Mouse (Mus musculus) neural tube, embryonic 11.5 days (tissue): ENCODE measurements at regions not wholly inside any gene's neighbourhood (a gene's known extent, or its start where the extent isn't known, plus 50 kb on each side); places are given as distances from the start of the nearest gene placed in this dataset.

Experiments
- ATAC-seq: fragments of 200-750 bp; cut with Nextera tagmentation; 2 replicates; pipeline ENCODE4 v1.8.0; 2017; ENCODE audit warnings: moderate number of reproducible peaks, mild to moderate bottlenecking, moderate TSS enrichment, moderate library complexity; ENCODE audit not compliant: insufficient read depth, low FRiP score, low TSS enrichment
- DNase-seq: peaks from one replicate; pipeline ENCODE4 v3.0.0-alpha.2; 2015; ENCODE audit warnings: low spot score
- H3K27ac ChIP-seq: fragments of 300-500 bp; sonication (generic); 2 replicates; pipeline ENCODE4 v1.5.1; 2014; ENCODE audit warnings: low read depth, mild to moderate bottlenecking, low read length
- H3K27me3 ChIP-seq: fragments of 300-500 bp; sonication (generic); 2 replicates; pipeline ENCODE4 v1.6.1; 2014; ENCODE audit warnings: mild to moderate bottlenecking, low read length, mixed read lengths; ENCODE audit not compliant: control insufficient read depth, insufficient read depth
- H3K36me3 ChIP-seq: fragments of 300-500 bp; sonication (generic); 2 replicates; pipeline ENCODE4 v1.6.1; 2014; ENCODE audit warnings: mild to moderate bottlenecking, low read length, moderate library complexity, mixed read lengths; ENCODE audit not compliant: control insufficient read depth, insufficient read depth
- H3K4me1 ChIP-seq: fragments of 300-500 bp; sonication (generic); 2 replicates; pipeline ENCODE4 v1.6.1; 2014; ENCODE audit warnings: low read length, mixed read lengths; ENCODE audit not compliant: control insufficient read depth, insufficient read depth
- H3K4me2 ChIP-seq: fragments of 300-500 bp; sonication (generic); 2 replicates; pipeline ENCODE4 v1.6.1; 2014; ENCODE audit warnings: low read depth, mild to moderate bottlenecking, moderate library complexity
- H3K4me3 ChIP-seq: fragments of 300-500 bp; sonication (generic); 2 replicates; pipeline ENCODE4 v1.5.1; 2014; ENCODE audit warnings: low read depth, low read length
- H3K9ac ChIP-seq: fragments of 300-500 bp; sonication (generic); 2 replicates; pipeline ENCODE4 v1.6.1; 2014; ENCODE audit warnings: mild to moderate bottlenecking, low read length
- H3K9me3 ChIP-seq: fragments of 300-500 bp; sonication (generic); 2 replicates; pipeline ENCODE4 v1.6.1; 2016; ENCODE audit warnings: low read length; ENCODE audit not compliant: control insufficient read depth
- WGBS: fragments of 180-500 bp; shearing (Covaris S2); extraction: QIAGEN DNeasy Blood & Tissue Kit; methylation state at CpG from one replicate; pipeline ENCODE4 v1.1.7; 2014; 5-methylcytosine and 5-hydroxymethylcytosine counted together

DNA sequence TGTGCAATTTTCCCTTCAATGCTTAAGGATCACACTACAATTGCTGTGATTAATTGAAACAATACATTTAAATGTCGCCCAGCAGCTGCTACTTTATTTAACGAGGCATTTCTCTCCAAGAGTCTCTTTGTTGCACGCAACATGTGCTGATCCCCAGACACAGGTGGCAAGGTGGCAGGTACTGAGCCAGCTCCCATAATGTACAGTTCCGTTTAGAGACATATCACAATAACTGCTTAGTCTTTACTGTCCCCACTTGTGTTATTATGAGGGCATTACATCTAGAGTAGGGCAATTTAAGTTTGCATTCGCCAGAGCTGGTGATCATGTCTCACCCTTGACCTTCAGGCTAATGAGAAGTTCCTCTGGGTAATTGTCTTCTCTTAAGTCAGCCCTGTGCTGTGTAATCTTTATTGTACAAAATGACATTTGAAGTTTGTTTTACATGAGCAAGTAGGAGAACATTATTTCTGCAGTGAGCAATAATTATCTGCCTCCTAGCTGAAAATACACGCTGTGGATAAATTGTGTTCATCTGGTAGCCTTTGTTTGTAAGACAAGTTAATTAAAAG lies 1005.7 kb upstream of the Nudt12 start:
- no peaks in the 10 kb centered on the region for H3K4me1 ChIP-seq
- no peak overlapping the region for H3K9ac ChIP-seq
- no peaks in the 10 kb centered on the region for H3K36me3 ChIP-seq
- no peak overlapping the region for H3K27ac ChIP-seq
- no peaks in the 10 kb centered on the region for H3K27me3 ChIP-seq
- WGBS = 75% methylated on average over 6 of the region's 6 CpGs
- no peak for ATAC-seq
- no peak overlapping the region for H3K4me2 ChIP-seq
- DNase-seq = no peak
- H3K9me3 ChIP-seq = no peaks in the 10 kb centered on the region
- H3K4me3 ChIP-seq = no peak overlapping the region

DNA sequence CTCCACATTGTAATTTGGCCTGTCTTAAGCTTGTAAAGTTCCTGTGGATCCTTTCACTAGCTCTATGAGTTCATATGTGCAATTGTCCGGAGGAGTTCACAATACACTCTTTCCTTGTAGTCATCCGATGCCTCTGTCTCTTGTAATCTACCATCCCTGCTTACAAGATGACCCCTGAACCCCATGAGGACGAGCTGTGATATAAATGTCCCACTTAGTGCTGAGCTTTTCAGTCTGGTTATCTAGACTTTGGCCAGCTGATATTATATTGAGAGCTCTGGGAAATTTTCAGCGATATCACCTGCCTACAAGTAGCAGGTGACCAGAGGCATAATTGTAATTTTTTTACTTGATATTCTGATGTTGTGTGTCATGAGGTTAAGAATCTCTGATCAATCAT lies 984.8 kb upstream of the Nudt12 start:
- Histone ChIP-seq H3K9ac (no peak overlapping the region), H3K27ac (no peak overlapping the region), H3K4me1 (no peaks in the 10 kb centered on the region), H3K9me3 (no peaks in the 10 kb centered on the region), H3K4me3 (no peak overlapping the region), H3K36me3 (no peaks in the 10 kb centered on the region), H3K4me2 (no peak overlapping the region), H3K27me3 (no peaks in the 10 kb centered on the region)
- ATAC-seq (no peak), DNase-seq (no peak)
- WGBS = 84% methylated on average over 4 of the region's 4 CpGs

DNA sequence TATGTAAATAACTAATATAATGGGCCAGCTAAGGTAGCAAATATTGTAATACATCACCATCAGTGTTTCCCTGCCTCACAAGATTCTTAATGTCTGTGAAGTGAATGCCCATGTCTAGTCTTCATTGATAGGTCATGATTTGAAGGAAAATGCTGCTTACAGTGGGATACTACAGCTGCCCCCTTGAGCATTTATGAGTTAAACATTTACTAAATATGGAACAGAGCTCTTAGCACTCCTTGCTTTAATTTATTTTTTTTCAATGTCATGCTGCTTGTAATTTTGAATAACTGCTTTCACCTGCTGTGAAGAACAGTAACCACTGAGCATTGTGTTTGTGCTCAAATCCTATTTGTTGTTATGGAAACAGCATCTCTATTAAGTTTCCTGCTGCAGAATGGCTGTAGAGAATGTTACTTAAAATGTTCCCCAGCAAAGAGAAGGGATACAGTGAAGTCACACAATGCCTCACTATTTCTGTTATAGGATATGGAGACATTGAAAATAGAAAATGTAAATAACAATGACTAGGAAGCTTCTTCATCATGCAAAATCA lies 966.2 kb upstream of the Nudt12 start:
- no peak for DNase-seq
- Histone ChIP-seq H3K27me3 (no peaks in the 10 kb centered on the region), H3K9me3 (no peaks in the 10 kb centered on the region), H3K9ac (no peak overlapping the region), H3K27ac (no peak overlapping the region), H3K4me3 (no peak overlapping the region), H3K4me2 (no peak overlapping the region), H3K36me3 (no peaks in the 10 kb centered on the region), H3K4me1 (no peaks in the 10 kb centered on the region)
- no peak for ATAC-seq

DNA sequence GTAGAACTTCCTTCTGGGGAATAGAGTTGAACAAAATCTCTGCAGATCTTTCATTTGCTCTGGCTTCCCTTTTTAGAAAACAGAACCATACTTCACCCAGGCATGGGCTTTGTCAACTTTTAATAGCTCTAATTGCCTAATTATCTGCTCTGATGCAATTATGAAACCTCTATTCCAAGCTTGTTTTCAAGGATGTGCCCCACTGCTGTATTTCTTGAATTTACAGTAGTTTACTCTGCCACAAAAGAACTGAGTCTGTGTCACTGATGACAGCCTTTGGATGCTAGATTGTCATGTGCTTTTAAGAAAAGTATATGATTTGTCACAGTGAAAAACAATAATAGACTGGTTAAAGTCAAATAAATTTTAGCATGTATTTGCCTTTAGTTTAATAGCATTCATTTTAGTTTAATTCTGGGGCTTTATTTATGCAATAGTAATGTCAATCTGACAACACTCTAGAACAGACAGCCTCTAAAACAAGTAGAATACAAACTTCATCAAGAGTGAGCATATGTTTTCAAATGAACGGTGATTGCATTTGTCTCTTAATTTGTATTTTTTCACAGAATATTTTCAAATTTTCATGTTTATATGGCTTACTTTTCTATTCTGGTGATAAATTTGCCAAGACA lies 964.1 kb upstream of the Nudt12 start:
- Histone ChIP-seq H3K27ac (no peak overlapping the region), H3K9me3 (no peaks in the 10 kb centered on the region), H3K36me3 (no peaks in the 10 kb centered on the region), H3K9ac (no peak overlapping the region), H3K4me3 (no peak overlapping the region), H3K4me2 (no peak overlapping the region), H3K4me1 (no peaks in the 10 kb centered on the region), H3K27me3 (no peaks in the 10 kb centered on the region)
- 95% methylated on average over 1 of the region's 1 CpGs for WGBS
- no peak for DNase-seq
- no peak for ATAC-seq

DNA sequence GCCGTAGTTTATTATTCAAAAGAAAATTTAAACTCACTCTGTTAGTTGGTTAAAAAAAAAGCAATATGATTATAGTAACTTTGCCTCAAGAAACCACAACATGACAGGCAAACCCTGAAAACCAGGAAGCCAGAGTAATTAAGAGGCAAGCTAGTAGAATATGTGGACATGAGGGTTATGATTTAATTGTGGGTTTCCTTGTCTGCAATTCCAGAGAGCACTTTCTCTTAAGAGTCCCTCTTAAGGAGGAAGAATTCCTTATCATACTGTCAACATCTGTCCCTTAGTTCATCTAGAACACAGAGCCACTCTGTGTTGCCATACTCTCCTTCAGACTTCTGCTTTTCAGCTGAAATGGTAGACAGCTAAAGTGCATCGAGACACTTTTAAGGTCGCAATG lies 954.2 kb upstream of the Nudt12 start:
- Histone ChIP-seq H3K9ac (no peak overlapping the region), H3K4me2 (no peak overlapping the region), H3K4me3 (no peak overlapping the region), H3K9me3 (no peaks in the 10 kb centered on the region), H3K4me1 (no peaks in the 10 kb centered on the region), H3K36me3 (no peaks in the 10 kb centered on the region), H3K27ac (no peak overlapping the region), H3K27me3 (no peaks in the 10 kb centered on the region)
- 89% methylated on average over 3 of the region's 3 CpGs for WGBS
- ATAC-seq (no peak), DNase-seq (no peak)

DNA sequence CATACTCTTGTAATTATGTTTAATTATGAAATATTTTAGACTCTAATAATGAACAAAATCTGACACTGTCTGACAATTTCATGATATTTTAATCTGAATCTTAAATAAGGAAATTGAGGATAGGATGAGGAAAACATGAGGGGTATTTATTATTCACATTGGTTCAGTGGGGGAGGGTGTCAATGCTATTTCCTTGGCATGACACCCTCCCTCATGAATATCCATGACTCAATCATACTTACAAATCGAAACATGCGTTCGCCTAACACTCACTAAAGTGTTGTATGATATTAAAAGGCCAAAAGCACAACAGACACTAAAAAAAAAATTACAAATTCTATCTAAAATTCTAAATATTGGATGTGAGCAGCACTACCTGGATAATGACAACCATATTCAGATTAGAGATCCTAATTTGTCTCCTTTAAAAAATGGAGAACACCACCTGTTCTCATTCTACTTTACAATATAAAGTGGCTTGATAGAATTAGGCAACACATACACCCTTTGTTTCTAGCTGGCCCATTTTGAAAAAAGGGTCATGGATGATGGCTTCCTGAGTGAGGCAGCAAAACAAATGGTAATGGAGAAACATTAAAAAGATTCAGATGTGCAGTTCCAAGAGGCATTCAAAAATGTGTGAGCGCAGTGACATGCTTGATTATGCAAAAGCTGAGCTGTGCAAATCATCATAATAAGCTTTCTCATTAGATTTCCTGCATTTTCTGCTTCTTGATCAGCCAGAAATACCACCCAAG lies 942.3 kb upstream of the Nudt12 start:
- no peaks in the 10 kb centered on the region for H3K9me3 ChIP-seq
- ATAC-seq (no peak), DNase-seq (no peak)
- no peaks in the 10 kb centered on the region for H3K27me3 ChIP-seq
- H3K27ac ChIP-seq = no peak overlapping the region
- no peak overlapping the region for H3K9ac ChIP-seq
- no peaks in the 10 kb centered on the region for H3K4me1 ChIP-seq
- H3K4me2 ChIP-seq = no peak overlapping the region
- 88% methylated on average over 4 of the region's 4 CpGs for WGBS
- no peaks in the 10 kb centered on the region for H3K36me3 ChIP-seq
- H3K4me3 ChIP-seq = no peak overlapping the region

DNA sequence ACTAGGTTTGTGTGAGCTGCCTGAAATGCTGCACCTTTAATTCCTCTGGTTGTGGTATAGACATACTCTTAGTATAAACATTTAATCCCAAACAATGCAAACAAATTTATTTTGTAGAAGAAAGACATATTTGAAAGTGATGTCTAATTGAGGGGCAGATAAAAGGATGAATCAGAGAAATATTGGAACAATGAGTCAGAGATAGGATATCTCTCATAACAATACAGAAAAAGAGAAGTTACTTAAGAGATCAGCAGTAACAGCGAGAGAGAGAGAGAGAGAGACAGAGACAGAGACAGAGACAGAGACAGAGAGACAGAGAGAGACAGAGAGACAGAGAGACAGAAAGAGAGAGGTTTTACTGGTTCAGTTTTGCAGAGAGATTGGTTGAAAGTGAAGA lies 933.3 kb upstream of the Nudt12 start:
- Histone ChIP-seq H3K4me2 (no peak overlapping the region), H3K36me3 (no peaks in the 10 kb centered on the region), H3K9ac (no peak overlapping the region), H3K4me1 (no peaks in the 10 kb centered on the region), H3K9me3 (no peaks in the 10 kb centered on the region), H3K27me3 (no peaks in the 10 kb centered on the region), H3K27ac (no peak overlapping the region), H3K4me3 (no peak overlapping the region)
- ATAC-seq = no peak
- WGBS = 82% methylated on average over 1 of the region's 1 CpGs
- DNase-seq = no peak

DNA sequence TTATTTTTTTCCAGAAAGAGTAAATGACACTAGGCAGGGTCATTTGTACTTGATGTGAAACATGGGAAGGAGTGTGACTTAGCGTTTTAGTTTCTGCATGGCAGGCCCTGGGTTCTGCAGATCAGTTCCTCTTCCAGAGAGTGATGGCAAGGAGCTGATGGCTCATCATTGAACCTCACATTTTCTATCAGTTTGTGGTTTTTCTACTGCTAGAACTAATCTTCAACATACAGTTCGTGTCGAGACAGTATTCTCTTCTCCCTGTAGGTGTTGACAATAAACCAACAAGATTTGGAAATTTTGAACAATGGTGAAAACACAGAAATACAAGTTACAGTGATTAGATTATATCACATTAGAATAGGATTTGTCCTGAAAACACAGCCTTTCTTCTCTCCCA lies 891.2 kb upstream of the Nudt12 start:
- Histone ChIP-seq H3K27ac (no peak overlapping the region), H3K4me1 (no peaks in the 10 kb centered on the region), H3K4me3 (no peak overlapping the region), H3K36me3 (no peaks in the 10 kb centered on the region), H3K9me3 (no peaks in the 10 kb centered on the region), H3K9ac (no peak overlapping the region), H3K27me3 (no peaks in the 10 kb centered on the region), H3K4me2 (no peak overlapping the region)
- 86% methylated on average over 3 of the region's 3 CpGs for WGBS
- ATAC-seq (no peak), DNase-seq (no peak)

DNA sequence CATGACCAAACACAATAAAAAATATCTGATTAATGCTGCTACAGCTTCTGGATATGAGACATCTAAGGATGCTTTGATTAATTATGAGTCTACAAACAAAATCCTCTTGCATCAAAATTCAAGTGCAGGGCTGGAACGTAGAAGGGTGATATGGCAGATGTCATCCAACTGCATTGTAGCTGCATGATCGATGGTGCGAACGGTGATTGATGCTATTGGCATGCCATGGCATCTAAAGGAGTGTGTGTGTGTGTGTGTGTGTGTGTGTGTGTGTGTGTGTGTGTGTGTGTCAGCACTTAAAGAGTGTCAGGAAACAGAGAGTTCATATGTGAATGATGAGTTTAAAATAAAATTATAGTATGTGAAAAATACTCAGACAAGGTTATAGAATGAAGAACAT lies 864.6 kb upstream of the Nudt12 start:
- Histone ChIP-seq H3K9ac (no peak overlapping the region), H3K4me1 (no peaks in the 10 kb centered on the region), H3K9me3 (no peaks in the 10 kb centered on the region), H3K36me3 (no peaks in the 10 kb centered on the region), H3K27ac (no peak overlapping the region), H3K27me3 (no peaks in the 10 kb centered on the region), H3K4me2 (no peak overlapping the region), H3K4me3 (no peak overlapping the region)
- ATAC-seq = no peak
- 87% methylated on average over 4 of the region's 4 CpGs for WGBS
- DNase-seq = no peak
